In genomic region chr15:79830388-79830787, GRCm38 (mm10) we compare ENCODE assay signal across 8 mouse cellular contexts.
DNase-seq lines count a peak whose midpoint lies in the region.

No protein-coding gene starts in this region.

- peak; percentile 92 for DNase-seq in CD4-positive, CD25-positive, alpha-beta regulatory T cell, adult 2 months (ENCODE audit: low read depth, low spot score)
- peak; percentile 85 for DNase-seq in ZHBTc4 (ENCODE audit: low read depth, low spot score)
- DNase-seq in embryo, embryonic 10.5 days (ENCODE audit: low spot score) = peak; percentile 91
- peak; percentile 63 to 76 for DNase-seq in heart, adult 9 months (ENCODE audit: low spot score in 2 of 2)
- DNase-seq in layer of hippocampus, adult 11-12 months (ENCODE audit: low spot score) = peak; percentile 88
- peak; percentile 85 for DNase-seq in lung, postnatal 14 days
- peak; percentile 80 for DNase-seq in retina, postnatal 7 days (ENCODE audit: low read depth, low spot score)
- peak; percentile 55 to 78 for DNase-seq in urinary bladder, postnatal 4 days (ENCODE audit: low spot score in 2 of 2)

Comparison
In these comparisons a context has a peak if more than half of its experiments do, and no peak if none do; other contexts are left out.
1. Peak in every context shown above with its lines: DNase-seq.